Mouse (Mus musculus): ENCODE results near the gene Smpd2. TPM values are rescaled to one million over a fixed set of nuclear protein-coding genes. Genes with fewer than 3 reads are reported as not detected.
A peak's percentile ranks its signal among the peaks of the same experiment; 100 is the strongest.

Smpd2 gene
- polyA plus RNA-seq, 1 experiment from 2014 or later, result 35.5 TPM

DNA sequence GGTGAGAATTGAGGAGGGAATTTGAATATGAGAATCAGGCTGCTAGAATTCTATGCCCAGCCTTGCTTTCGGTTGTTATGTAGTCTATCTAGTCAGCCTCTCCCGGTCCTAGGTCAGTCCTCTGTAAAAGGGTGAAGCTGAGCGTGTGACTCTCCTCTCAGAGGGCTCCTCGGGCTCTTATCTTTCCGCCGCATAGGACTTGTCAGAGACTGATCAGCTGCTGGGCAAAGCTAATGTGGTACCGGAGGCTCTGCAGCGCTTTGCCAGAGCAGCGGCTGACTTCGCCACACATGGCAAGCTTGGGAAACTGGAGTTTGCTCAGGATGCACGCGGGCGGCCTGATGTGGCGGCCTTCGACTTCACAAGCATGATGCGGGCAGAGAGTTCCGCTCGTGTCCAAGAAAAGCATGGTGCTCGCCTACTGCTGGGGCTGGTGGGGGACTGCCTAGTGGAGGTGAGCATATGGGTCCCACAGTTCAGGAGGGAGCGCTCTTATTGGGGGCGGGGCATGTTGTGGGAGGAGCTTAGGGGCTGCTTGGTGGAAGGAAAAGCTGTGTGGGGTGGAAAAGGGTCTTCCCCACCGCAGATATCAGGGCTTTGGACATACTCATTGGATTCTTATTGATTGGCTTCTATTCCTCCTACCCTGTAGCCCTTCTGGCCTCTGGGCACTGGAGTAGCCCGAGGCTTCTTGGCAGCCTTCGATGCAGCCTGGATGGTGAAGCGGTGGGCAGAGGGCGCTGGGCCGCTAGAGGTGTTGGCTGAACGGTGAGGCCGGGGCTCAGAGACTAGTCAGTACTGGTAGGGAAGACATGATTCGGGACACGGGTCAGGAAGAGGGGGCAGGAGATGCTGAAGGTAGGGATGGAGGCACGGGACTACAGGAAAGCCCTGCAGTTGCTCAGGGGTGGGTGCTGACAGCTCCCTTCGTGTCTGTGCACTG lies 9.0 kb downstream of the Smpd2 start:
- H3K9me3 ChIP-seq (ENCODE audit: control insufficient read depth, low read length), result no peaks in the 10 kb centered on the region
- peaks cover 37% of the 10 kb centered on the region for H3K36me3 ChIP-seq (ENCODE audit: control insufficient read depth, insufficient read depth, low read length)
- DNase-seq (no peak), ATAC-seq (ENCODE audit: low FRiP score, low TSS enrichment) (no peak)
- no peak overlapping the region for H3K4me3 ChIP-seq (replicated peaks; ENCODE audit: low read depth, low read length)
- 71% methylated on average over 33 of the region's 33 CpGs for WGBS
- H3K27ac ChIP-seq (replicated peaks; ENCODE audit: low read depth, low read length), result no peak overlapping the region
- no peak overlapping the region for H3K9ac ChIP-seq (replicated peaks; ENCODE audit: low read length)
- no peak overlapping the region for H3K4me2 ChIP-seq (ENCODE audit: low read length)
- no peaks in the 10 kb centered on the region for H3K27me3 ChIP-seq (ENCODE audit: control insufficient read depth, insufficient read depth, low read length)
- peaks cover 16% of the 10 kb centered on the region for H3K4me1 ChIP-seq (ENCODE audit: control insufficient read depth, insufficient read depth, low read length)

DNA sequence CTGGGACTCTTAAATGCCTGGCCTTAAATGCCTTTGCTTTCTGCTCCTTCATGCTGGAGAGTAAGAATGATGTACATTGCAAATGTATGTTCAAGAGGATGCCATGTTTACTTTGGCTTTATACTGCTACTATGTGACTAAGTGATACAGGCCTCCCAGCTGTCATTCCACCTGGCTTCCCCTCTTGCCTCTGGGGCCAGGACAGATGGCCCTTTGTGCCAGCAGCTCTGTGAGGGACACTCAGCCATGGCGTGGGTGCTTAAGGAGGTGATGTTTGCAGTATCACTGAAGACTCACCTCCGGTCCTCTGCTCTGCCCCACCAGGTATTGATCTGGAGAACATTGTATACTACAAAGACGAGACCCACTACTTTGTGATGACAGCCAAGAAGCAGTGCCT lies 10.2 kb downstream of the Smpd2 start:
- DNase-seq (no peak), ATAC-seq (ENCODE audit: low FRiP score, low TSS enrichment) (no peak)
- Histone ChIP-seq H3K4me3 (replicated peaks; ENCODE audit: low read depth, low read length) (no peak overlapping the region), H3K9me3 (ENCODE audit: control insufficient read depth, low read length) (no peaks in the 10 kb centered on the region), H3K9ac (replicated peaks; ENCODE audit: low read length) (no peak overlapping the region), H3K4me1 (ENCODE audit: control insufficient read depth, insufficient read depth, low read length) (peaks cover 21% of the 10 kb centered on the region), H3K36me3 (ENCODE audit: control insufficient read depth, insufficient read depth, low read length) (peaks cover 25% of the 10 kb centered on the region), H3K4me2 (ENCODE audit: low read length) (no peak overlapping the region), H3K27me3 (ENCODE audit: control insufficient read depth, insufficient read depth, low read length) (no peaks in the 10 kb centered on the region), H3K27ac (replicated peaks; ENCODE audit: low read depth, low read length) (no peak overlapping the region)
- 84% methylated on average over 3 of the region's 3 CpGs for WGBS

DNA sequence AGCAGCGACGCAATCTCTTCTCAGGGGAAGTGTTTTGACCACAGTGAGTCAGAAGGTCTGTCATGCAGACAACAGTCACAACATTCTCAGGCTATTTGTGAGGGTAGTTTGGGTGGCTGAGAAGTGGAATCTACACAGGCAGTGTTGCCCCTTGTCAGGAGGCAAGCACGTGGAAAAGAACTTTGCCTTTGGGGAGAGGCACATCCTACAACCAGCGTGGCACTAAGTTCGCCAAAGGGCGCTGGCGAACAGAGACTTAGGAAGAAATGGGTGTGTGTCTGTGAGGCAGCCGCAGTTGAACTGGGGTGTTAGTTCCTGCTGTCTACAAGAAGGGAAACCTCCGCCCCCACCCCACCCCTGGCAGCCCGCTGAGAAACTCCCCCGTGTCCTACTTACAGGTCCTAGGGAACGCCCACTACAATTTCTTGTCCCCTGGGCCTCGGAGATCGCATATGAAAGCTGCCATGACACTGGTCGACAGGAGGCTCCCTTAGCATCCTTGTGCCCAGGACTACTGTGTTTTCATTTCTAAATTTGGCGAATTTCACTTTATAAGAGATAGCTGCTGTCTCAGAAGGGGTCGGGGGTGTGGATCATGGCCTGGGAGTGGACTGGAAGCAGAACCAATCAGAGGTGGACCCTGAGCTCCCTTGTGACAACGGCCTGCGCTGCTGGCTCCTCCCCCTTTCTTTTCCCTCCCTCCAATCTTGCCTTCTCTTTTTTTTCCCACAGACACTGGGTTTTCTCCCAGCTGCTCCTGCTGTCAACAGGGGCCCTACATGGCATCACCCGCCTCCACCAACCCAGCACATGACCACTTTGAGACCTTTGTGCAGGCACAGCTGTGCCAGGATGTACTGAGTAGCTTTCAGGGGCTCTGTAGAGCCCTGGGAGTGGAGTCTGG lies 12.6 kb downstream of the Smpd2 start:
- Histone ChIP-seq H3K27ac (replicated peaks; ENCODE audit: low read depth, low read length) (peak overlapping the region; percentile 74), H3K27me3 (ENCODE audit: control insufficient read depth, insufficient read depth, low read length) (no peaks in the 10 kb centered on the region), H3K4me2 (ENCODE audit: low read length) (peak overlapping the region; percentile 93), H3K9me3 (ENCODE audit: control insufficient read depth, low read length) (no peaks in the 10 kb centered on the region), H3K36me3 (ENCODE audit: control insufficient read depth, insufficient read depth, low read length) (peaks cover 6% of the 10 kb centered on the region; the same call in 1 of the 2 replicates), H3K4me3 (replicated peaks; ENCODE audit: low read depth, low read length) (peak overlapping the region; percentile 53), H3K4me1 (ENCODE audit: control insufficient read depth, insufficient read depth, low read length) (peaks cover 21% of the 10 kb centered on the region), H3K9ac (replicated peaks; ENCODE audit: low read length) (peak overlapping the region; percentile 66; the same call in 1 of the 2 replicates)
- WGBS, result 2% methylated on average over 20 of the region's 20 CpGs
- peak; percentile 70 for ATAC-seq (ENCODE audit: low FRiP score, low TSS enrichment)
- DNase-seq, result peak; percentile 67

DNA sequence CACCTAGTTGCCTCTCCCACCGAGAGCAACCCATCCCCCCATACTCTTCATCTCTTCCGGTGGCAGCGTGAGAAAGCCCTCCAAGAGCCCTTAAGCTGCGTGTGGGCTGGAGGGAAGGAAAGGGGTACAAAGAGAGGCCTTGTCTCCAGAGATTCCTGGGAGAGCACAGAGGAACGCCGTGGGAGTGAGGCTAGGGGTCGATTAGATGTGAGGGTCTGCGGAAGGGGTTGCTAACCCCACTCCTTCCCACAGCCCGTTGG lies 13.2 kb downstream of the Smpd2 start:
- WGBS, result 0% methylated on average over 9 of the region's 9 CpGs
- Histone ChIP-seq H3K4me3 (replicated peaks; ENCODE audit: low read depth, low read length) (peak overlapping the region; percentile 53), H3K4me1 (ENCODE audit: control insufficient read depth, insufficient read depth, low read length) (peaks cover 21% of the 10 kb centered on the region), H3K9ac (replicated peaks; ENCODE audit: low read length) (peak overlapping the region; percentile 66), H3K27me3 (ENCODE audit: control insufficient read depth, insufficient read depth, low read length) (no peaks in the 10 kb centered on the region), H3K36me3 (ENCODE audit: control insufficient read depth, insufficient read depth, low read length) (peaks cover under 1% of the 10 kb centered on the region; the same call in 1 of the 2 replicates), H3K9me3 (ENCODE audit: control insufficient read depth, low read length) (no peaks in the 10 kb centered on the region), H3K4me2 (ENCODE audit: low read length) (peak overlapping the region; percentile 93), H3K27ac (replicated peaks; ENCODE audit: low read depth, low read length) (peak overlapping the region; percentile 74)
- DNase-seq, result peak; percentile 75
- ATAC-seq (ENCODE audit: low FRiP score, low TSS enrichment), result peak; percentile 34; the same call in 1 of the 2 replicates

DNA sequence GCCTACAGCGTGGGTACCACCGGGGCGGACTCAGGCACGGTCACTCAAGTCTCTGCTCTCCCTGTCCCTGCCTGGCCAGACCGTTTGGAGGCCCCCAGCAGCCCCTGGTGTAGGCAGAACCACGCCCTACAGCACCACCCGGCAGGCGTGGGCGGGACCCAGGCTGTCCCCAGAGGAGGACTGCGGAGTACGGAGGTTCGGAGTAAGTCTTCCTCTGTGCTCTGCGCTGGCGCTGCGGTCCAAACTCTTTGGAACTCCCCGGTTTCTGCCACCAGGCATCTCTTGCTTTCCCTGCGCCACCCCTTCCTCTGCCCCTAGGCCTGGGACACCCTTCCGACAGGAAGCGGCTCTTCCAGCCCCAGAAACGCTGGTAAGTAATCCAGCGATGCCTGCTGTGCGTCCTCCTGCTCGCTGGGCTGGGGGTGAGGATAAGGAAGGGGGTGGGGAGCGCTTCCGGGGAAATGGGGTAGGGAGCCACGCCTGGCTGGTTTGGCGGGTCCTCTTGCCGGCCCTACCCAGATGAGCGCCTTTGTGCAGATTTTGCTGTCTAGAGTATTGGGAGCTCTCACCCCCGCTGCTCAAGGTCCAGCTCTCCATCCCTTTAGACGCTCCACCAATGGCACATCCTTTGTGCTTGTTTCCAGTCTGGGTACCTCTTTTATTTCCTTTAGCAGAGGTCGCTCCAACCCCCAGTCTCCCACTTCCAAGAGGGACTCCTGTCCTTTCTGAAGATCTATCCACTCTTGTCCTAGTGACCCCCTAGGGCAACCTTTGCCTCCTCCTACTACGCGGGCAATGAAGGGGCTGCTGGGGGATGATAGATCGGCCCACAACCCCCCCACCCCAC lies 13.8 kb downstream of the Smpd2 start, which contains the start of gene Mical1:
Gene Mical1 (plus strand): TSS at position 144 of the 847 bp plus-strand sequence.
- Histone ChIP-seq H3K27ac (replicated peaks; ENCODE audit: low read depth, low read length) (peak within 1 kb of the TSS; percentile 74), H3K36me3 (ENCODE audit: control insufficient read depth, insufficient read depth, low read length) (no peaks in the 10 kb centered on the region), H3K27me3 (ENCODE audit: control insufficient read depth, insufficient read depth, low read length) (no peaks in the 10 kb centered on the region), H3K4me1 (ENCODE audit: control insufficient read depth, insufficient read depth, low read length) (peaks cover 21% of the 10 kb centered on the region), H3K4me2 (ENCODE audit: low read length) (peak within 1 kb of the TSS; percentile 93), H3K9ac (replicated peaks; ENCODE audit: low read length) (peak within 1 kb of the TSS; percentile 66), H3K9me3 (ENCODE audit: control insufficient read depth, low read length) (no peaks in the 10 kb centered on the region), H3K4me3 (replicated peaks; ENCODE audit: low read depth, low read length) (peak within 1 kb of the TSS; percentile 53)
- ATAC-seq (ENCODE audit: low FRiP score, low TSS enrichment) (peak; percentile 61), DNase-seq (peak; percentile 72)
- WGBS, result under 1% methylated on average over 35 of the region's 35 CpGs

DNA sequence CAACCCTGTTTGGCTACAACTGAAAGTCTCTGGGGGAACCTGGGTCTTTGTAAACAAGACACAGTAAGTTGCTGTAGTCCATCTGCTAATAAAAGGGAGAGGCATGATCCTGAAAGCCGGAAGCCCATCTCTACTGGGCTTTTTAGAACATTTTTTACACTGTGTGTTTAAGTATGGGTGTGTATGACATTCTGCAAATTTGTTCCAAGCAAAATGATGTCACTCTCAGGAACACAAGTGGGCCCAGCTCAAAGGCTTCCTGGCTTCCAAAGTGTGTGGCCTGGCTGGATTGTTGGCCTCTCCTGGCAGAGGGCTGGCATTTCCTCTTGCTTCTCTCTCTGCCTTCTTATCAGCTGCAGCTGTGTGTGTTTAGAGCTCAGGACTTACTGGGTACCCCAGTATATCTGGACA lies 15.2 kb downstream of the Smpd2 start:
- Histone ChIP-seq H3K36me3 (ENCODE audit: control insufficient read depth, insufficient read depth, low read length) (no peaks in the 10 kb centered on the region), H3K27me3 (ENCODE audit: control insufficient read depth, insufficient read depth, low read length) (no peaks in the 10 kb centered on the region), H3K4me3 (replicated peaks; ENCODE audit: low read depth, low read length) (no peak overlapping the region), H3K4me1 (ENCODE audit: control insufficient read depth, insufficient read depth, low read length) (peaks cover 21% of the 10 kb centered on the region), H3K9me3 (ENCODE audit: control insufficient read depth, low read length) (no peaks in the 10 kb centered on the region), H3K9ac (replicated peaks; ENCODE audit: low read length) (no peak overlapping the region), H3K4me2 (ENCODE audit: low read length) (no peak overlapping the region), H3K27ac (replicated peaks; ENCODE audit: low read depth, low read length) (no peak overlapping the region)
- WGBS, result 93% methylated on average over 1 of the region's 1 CpGs
- ATAC-seq (ENCODE audit: low FRiP score, low TSS enrichment) (no peak), DNase-seq (no peak)

DNA sequence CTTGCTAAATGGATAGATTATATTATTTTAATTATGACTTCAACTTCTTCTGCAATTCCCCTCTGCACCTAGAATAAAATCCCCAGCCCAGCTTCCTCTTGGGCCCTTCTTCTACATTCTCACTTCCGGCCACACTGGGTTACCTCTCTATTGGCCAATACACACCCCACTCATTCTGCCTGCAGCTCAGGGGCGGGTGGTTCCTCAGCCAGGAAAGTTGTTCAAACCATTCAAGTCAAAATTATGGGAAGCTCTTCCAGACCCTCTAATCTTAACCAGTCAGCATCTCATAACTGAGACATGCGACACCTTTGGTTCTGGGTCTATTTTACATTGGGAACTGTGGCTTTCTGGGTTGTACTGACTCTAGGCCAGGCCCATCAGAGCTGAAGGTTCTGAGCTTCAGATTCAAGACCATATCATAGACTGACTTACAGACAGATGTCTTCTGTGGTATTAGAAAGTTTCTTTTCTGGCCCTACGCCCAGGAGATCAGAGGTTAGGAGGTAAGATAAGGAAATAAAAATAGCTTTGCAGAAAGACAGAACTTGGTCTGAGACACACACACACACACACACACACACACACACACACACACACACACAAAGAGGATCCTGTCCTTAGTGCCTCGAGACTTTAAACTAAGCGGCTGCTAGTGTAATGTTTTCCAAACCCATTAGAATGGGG lies 16.2 kb downstream of the Smpd2 start:
- WGBS, result 89% methylated on average over 6 of the region's 6 CpGs
- ATAC-seq (ENCODE audit: low FRiP score, low TSS enrichment), result no peak

More for the DNA sequence above, 16.2 kb downstream of the Smpd2 start:
- Histone ChIP-seq H3K4me3 (replicated peaks; ENCODE audit: low read depth, low read length) (no peak overlapping the region), H3K4me1 (ENCODE audit: control insufficient read depth, insufficient read depth, low read length) (peaks cover 21% of the 10 kb centered on the region), H3K9ac (replicated peaks; ENCODE audit: low read length) (no peak overlapping the region), H3K27ac (replicated peaks; ENCODE audit: low read depth, low read length) (no peak overlapping the region), H3K9me3 (ENCODE audit: control insufficient read depth, low read length) (no peaks in the 10 kb centered on the region), H3K27me3 (ENCODE audit: control insufficient read depth, insufficient read depth, low read length) (no peaks in the 10 kb centered on the region), H3K36me3 (ENCODE audit: control insufficient read depth, insufficient read depth, low read length) (no peaks in the 10 kb centered on the region), H3K4me2 (ENCODE audit: low read length) (no peak overlapping the region)
- no peak for DNase-seq
